Comparison of ENCODE assay signal across 26 mouse cellular contexts in the genomic region with DNA sequence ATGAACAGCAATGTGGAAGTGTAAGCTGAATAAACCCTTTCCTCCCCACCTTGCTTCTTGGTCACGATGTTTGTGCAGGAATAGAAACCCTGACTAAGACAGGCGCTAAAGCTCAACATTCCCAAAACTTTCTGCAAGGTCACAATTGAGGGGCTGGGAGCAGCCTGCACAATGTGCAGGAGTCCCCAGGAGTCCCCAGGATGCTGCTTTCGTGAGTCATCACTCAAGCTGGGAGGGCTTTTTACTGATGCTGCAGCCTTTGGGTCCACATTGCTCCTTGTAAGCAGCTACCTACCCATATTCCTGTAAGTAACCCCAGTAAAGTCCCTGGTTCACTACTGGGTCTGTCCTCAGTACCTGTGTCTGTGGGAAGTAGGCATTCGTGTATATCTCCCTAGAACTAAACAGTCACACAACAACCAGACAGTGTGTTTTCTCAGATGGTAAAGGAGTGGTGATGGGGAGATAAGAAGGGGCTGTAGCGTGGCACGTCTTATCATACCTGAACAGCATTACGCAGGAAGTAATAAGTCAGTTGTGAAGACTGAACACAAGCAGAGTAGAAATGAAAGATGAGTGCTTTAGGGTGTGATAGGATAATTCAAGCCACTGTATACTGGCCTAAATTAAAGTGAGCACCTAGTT. TPM values are rescaled to one million over a fixed set of nuclear protein-coding genes. Genes with fewer than 3 reads are reported as not detected.
DNase-seq lines count a peak whose midpoint lies in the region; ATAC-seq and TF ChIP-seq lines count a peak whose summit lies in the region.
"Had no signal": no experiment of that assay in that cellular context is flagged by ENCODE, and none has a peak within 500 bp of the region (broad histone marks: within the 10 kb centered on the region; RNA-seq: fewer than 3 reads in every experiment).

No protein-coding gene starts in this region.

- no peaks in the 10 kb centered on the region for H3K4me1 ChIP-seq in stomach, embryonic 14.5 days (ENCODE audit: control insufficient read depth, insufficient read depth, low read length)
- H3K4me1 ChIP-seq in stomach, postnatal 0 days (replicated peaks; ENCODE audit: control insufficient read depth, insufficient read depth), result no peaks in the 10 kb centered on the region
- peaks cover 31% of the 10 kb centered on the region for H3K4me1 ChIP-seq in liver, embryonic 15.5 days (replicated peaks)

- TF ChIP-seq EP300 in stomach, postnatal 0 days (optimal IDR thresholded peaks at IDR 0.05), result no peak

- no peaks in the 10 kb centered on the region for H3K27me3 ChIP-seq in stomach, embryonic 14.5 days (ENCODE audit: control insufficient read depth, insufficient read depth, low read length)
- no peaks in the 10 kb centered on the region for H3K27me3 ChIP-seq in stomach, postnatal 0 days (ENCODE audit: control insufficient read depth, insufficient read depth, low read length)
- H3K27me3 ChIP-seq in liver, embryonic 15.5 days, result no peaks in the 10 kb centered on the region

- no peaks in the 10 kb centered on the region for H3K9me3 ChIP-seq in stomach, embryonic 14.5 days (ENCODE audit: control insufficient read depth, low read depth, low read length)
- no peaks in the 10 kb centered on the region for H3K9me3 ChIP-seq in stomach, postnatal 0 days (ENCODE audit: control insufficient read depth, low read length)
- H3K9me3 ChIP-seq in liver, embryonic 15.5 days (replicated peaks), result no peaks in the 10 kb centered on the region

- H3K36me3 ChIP-seq in stomach, embryonic 14.5 days (ENCODE audit: control insufficient read depth, insufficient read depth, low read length), result peaks cover 9% of the 10 kb centered on the region
- H3K36me3 ChIP-seq in stomach, postnatal 0 days (ENCODE audit: control insufficient read depth, insufficient read depth, low read length), result peaks cover 3% of the 10 kb centered on the region; the same call in 1 of the 2 replicates
- peaks cover 42% of the 10 kb centered on the region for H3K36me3 ChIP-seq in liver, embryonic 15.5 days (replicated peaks)

- H3K27ac ChIP-seq in stomach, embryonic 14.5 days (ENCODE audit: low read length), result no peak overlapping the region
- H3K27ac ChIP-seq in stomach, postnatal 0 days (replicated peaks), result no peak overlapping the region
- H3K27ac ChIP-seq in liver, embryonic 15.5 days (replicated peaks), result peak overlapping the region; percentile 93

- intact Hi-C loops in left cerebral cortex, postnatal 25 days (cut with DNase I), result no loop called here
- intact Hi-C loops in gastrocnemius, postnatal 14 days (cut with DNase I; ENCODE audit: low total_unique reads), result no loop called here

- WGBS in stomach, embryonic 14.5 days, result 89% methylated on average over 7 of the region's 7 CpGs
- 92% methylated on average over 7 of the region's 7 CpGs for WGBS in stomach, postnatal 0 days
- 42% methylated on average over 7 of the region's 7 CpGs for WGBS in liver, embryonic 15.5 days (ENCODE audit: insufficient replicate concordance)

- peak; percentile 56; the same call in 1 of the 2 replicates for ATAC-seq in stomach, embryonic 14.5 days (ENCODE audit: insufficient number of reproducible peaks, insufficient read depth, low FRiP score, low read depth)
- no peak for ATAC-seq in stomach, postnatal 0 days (ENCODE audit: low FRiP score, low TSS enrichment)
- ATAC-seq in erythroid progenitor cell, adult 5-6 weeks (replicated peaks; ENCODE audit: low FRiP score, poor library complexity, severe bottlenecking), result peak; percentile 90
- peak; percentile 93 for ATAC-seq in liver, embryonic 15.5 days (ENCODE audit: insufficient read depth)
- ATAC-seq: hindbrain, embryonic 16.5 days; midbrain, embryonic 16.5 days had no signal

- TF ChIP-seq CTCF in stomach, postnatal 0 days (IDR thresholded peaks at IDR 0.05; ENCODE audit: low read depth), result no peak

- H3K4me2 ChIP-seq in stomach, embryonic 14.5 days (replicated peaks; ENCODE audit: low read depth, low read length), result no peak overlapping the region
- no peak overlapping the region for H3K4me2 ChIP-seq in stomach, postnatal 0 days (replicated peaks; ENCODE audit: low read depth)
- H3K4me2 ChIP-seq in liver, embryonic 15.5 days, result peak overlapping the region; percentile 41

- DNase-seq in stomach, postnatal 0 days (ENCODE audit: low spot score), result no peak
- DNase-seq in left cerebral cortex, postnatal 25 days (ENCODE audit: low spot score in 2 of 2), result no peak
- DNase-seq in urinary bladder, adult 2 months (ENCODE audit: low spot score), result no peak
- no peak for DNase-seq in spleen, adult 18-20 months
- DNase-seq in gastrocnemius, postnatal 14 days, result no peak
- DNase-seq: cerebellum, adult 11 months; cerebellum, postnatal 10 days; embryo, embryonic 11 days; kidney, adult 2 months; kidney, postnatal 25 days; left cerebral cortex, postnatal 4 days; right cerebral cortex, postnatal 4 days; thymus, adult 18-20 months had no signal

- H3K4me3 ChIP-seq in stomach, embryonic 14.5 days (ENCODE audit: low read depth, low read length), result no peak overlapping the region
- no peak overlapping the region for H3K4me3 ChIP-seq in stomach, postnatal 0 days (ENCODE audit: low read depth, low read length)
- no peak overlapping the region for H3K4me3 ChIP-seq in liver, embryonic 15.5 days (replicated peaks)

- H3K9ac ChIP-seq in stomach, embryonic 14.5 days (replicated peaks; ENCODE audit: low read depth, low read length), result no peak overlapping the region
- H3K9ac ChIP-seq in stomach, postnatal 0 days (ENCODE audit: low read length), result no peak overlapping the region
- no peak overlapping the region; the same call in 1 of the 2 replicates for H3K9ac ChIP-seq in liver, embryonic 15.5 days

RNA-seq across cellular contexts. Expression of gene 4930430F08Rik, which starts 15.6 kb away (rescaled TPM):
- 8.8 and 9.5 TPM in 2 replicates for polyA plus RNA-seq in stomach, embryonic 14.5 days (2014; fragmentation: Nextera tagmentation; extraction: Ambion mirVana)
- polyA plus RNA-seq in stomach, postnatal 0 days (2015; fragmentation: Nextera tagmentation; extraction: Ambion mirVana), result 5.8 and 6.6 TPM in 2 replicates
- total RNA-seq in erythroid progenitor cell, adult 5-6 weeks (2015; ENCODE audit: low replicate concordance), result 18.7 and 35.2 TPM in 2 replicates
- total RNA-seq in erythroid progenitor cell, adult 5-6 weeks (2017; ENCODE audit: low replicate concordance), result 50.6 and 71.9 TPM in 2 replicates
- polyA plus RNA-seq in liver, embryonic 15.5 days (2015; fragmentation: Nextera tagmentation; extraction: Ambion mirVana), result 11.4 and 13.1 TPM in 2 replicates
- 10 to 100 TPM; 22.8 to 24.8 TPM for total RNA-seq in left cerebral cortex, postnatal 25 days (2021)
- 11.8 and 12.3 TPM in 2 replicates for polyA plus RNA-seq in urinary bladder, adult 2 months (2012; rRNA removed)
- 1 to 10 TPM; 5.5 to 5.9 TPM for total RNA-seq in gastrocnemius, postnatal 14 days (2021)

RNA-seq across cellular contexts. Expression of gene 1700017N19Rik, which starts 15.7 kb away (rescaled TPM):
- polyA plus RNA-seq in stomach, embryonic 14.5 days (2014; fragmentation: Nextera tagmentation; extraction: Ambion mirVana), result not detected in 2 replicates
- not detected in 2 replicates for polyA plus RNA-seq in stomach, postnatal 0 days (2015; fragmentation: Nextera tagmentation; extraction: Ambion mirVana)
- total RNA-seq in erythroid progenitor cell, adult 5-6 weeks (2015; ENCODE audit: low replicate concordance), result not detected in 2 replicates
- total RNA-seq in erythroid progenitor cell, adult 5-6 weeks (2017; ENCODE audit: low replicate concordance), result not detected in 2 replicates
- polyA plus RNA-seq in liver, embryonic 15.5 days (2015; fragmentation: Nextera tagmentation; extraction: Ambion mirVana), result not detected in 2 replicates
- total RNA-seq in left cerebral cortex, postnatal 25 days (2021), result not detected
- not detected in 2 replicates for polyA plus RNA-seq in urinary bladder, adult 2 months (2012; rRNA removed)
- total RNA-seq in gastrocnemius, postnatal 14 days (2021), result not detected
- total RNA-seq: gastrocnemius, adult 18-20 months; granulocyte monocyte progenitor cell, adult 5-6 weeks; hematopoietic stem cell, adult 5-6 weeks; layer of hippocampus, adult 8-10 months; left cerebral cortex, postnatal 4 days; liver, adult 2 months had no signal
- polyA plus RNA-seq: embryonic facial prominence, embryonic 14.5 days; forebrain, embryonic 11.5 days; heart, embryonic 14.5 days; kidney, adult 2 months; liver, adult 2 months had no signal
